Mouse (Mus musculus) brain, embryonic 14.5 days (tissue): ENCODE measurements around the gene Ndufs5.

Experiments used
- CTCF ChIP-seq: fragments of 200-500 bp; IDR thresholded peaks from 2 replicates; pipeline ENCODE4 v1.5.1; 2012; ENCODE audit warnings: inconsistent platforms, mild to moderate bottlenecking, moderate library complexity, borderline replicate concordance; ENCODE audit not compliant: insufficient read depth, insufficient read length; ENCODE audit errors: extremely low read depth
- POLR2A ChIP-seq: fragments of 200-500 bp; IDR thresholded peaks from 2 replicates; pipeline ENCODE4 v1.6.1; 2012; ENCODE audit warnings: mild to moderate bottlenecking, inconsistent platforms, borderline replicate concordance; ENCODE audit not compliant: poor library complexity, insufficient read depth, insufficient read length, severe bottlenecking; ENCODE audit errors: extremely low read depth

DNA sequence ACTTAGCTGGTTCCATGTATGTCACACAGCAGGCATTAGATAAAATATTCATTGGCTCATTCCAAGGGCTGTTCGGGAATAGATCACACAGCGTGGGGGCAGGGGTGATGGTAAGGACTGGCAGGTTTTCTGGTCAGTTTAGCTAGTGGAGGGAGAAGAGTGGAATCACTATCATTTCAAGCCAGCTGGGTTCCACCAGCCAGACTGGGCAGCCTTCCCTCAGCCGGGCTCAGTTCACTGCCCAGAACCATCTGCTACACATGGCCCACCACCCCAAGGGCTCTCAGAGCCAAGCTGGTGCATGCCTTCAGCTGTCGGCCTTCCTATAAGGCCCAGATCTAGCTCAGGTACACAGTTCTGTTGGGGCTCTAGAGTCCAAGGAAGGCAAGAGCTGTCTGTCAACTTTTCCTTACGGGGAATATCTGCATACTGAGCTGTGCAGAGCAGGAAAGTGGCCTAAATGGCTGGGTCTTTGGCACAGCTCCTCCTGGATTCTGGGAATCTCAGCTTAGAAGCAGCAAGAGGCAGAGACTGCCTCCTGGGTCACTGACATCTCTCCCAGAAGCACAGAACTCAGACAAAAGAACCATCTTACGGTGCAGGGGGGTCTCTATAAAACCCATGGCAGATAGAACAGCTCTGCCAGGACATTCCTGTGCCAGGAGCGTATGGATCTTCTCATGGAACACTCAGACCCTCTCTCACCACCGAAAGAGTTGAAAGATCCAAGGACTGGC lies 32.3 kb downstream of the Ndufs5 start:
- TF ChIP-seq POLR2A, result no peak
- TF ChIP-seq CTCF, result no peak
